Mouse (Mus musculus): ENCODE measurements around the gene H1f0. TPM values are rescaled to one million over a fixed set of nuclear protein-coding genes. Genes with fewer than 3 reads are reported as not detected.
"Not testable (repeated sequence)": the region's sequence is repeated elsewhere in the genome, so short reads cannot be mapped to it uniquely, and the experiment has no call there.

The H1f0 gene
- polyA plus RNA-seq, 1 experiment from 2014 or later, result 340 TPM

DNA sequence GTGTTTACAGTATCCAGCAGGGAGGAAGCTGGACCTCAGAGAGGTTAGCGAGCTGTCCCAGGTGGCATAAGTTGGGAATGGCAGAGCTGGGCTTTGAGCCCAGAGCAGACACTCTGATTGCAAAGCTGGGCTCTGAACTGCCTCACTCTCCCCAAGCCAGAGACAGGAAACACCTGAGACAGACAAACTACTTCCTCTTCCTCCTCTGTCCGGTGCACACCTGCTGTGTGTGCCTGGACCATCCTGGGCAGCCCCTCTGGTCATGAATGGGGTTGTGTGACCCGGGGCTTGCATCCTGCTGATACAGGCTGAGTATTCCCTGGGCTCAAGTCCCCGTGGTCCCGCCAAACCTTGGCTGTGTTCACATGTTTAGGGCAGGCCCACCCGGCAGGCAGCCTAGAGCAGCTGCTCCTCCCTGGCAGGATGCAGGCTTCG lies 27.9 kb upstream of the H1f0 start:
- Histone ChIP-seq H3K4me3 (ENCODE audit: low read depth, low read length) (no peak overlapping the region), H3K4me2 (ENCODE audit: low read depth) (no peak overlapping the region), H3K27ac (ENCODE audit: low read depth, low read length) (no peak overlapping the region), H3K9me3 (ENCODE audit: control insufficient read depth, low read length) (no peaks in the 10 kb centered on the region), H3K9ac (ENCODE audit: low read length) (no peak overlapping the region), H3K4me1 (ENCODE audit: control insufficient read depth, insufficient read depth, low read length) (no peaks in the 10 kb centered on the region), H3K36me3 (ENCODE audit: control insufficient read depth, insufficient read depth, low read length) (peaks cover 18% of the 10 kb centered on the region), H3K27me3 (ENCODE audit: control insufficient read depth, insufficient read depth, low read length) (no peaks in the 10 kb centered on the region)
- WGBS, result 82% methylated on average over 7 of the region's 7 CpGs
- ATAC-seq (ENCODE audit: insufficient read depth, low FRiP score, low TSS enrichment) (no peak), DNase-seq (ENCODE audit: low spot score) (no peak)

DNA sequence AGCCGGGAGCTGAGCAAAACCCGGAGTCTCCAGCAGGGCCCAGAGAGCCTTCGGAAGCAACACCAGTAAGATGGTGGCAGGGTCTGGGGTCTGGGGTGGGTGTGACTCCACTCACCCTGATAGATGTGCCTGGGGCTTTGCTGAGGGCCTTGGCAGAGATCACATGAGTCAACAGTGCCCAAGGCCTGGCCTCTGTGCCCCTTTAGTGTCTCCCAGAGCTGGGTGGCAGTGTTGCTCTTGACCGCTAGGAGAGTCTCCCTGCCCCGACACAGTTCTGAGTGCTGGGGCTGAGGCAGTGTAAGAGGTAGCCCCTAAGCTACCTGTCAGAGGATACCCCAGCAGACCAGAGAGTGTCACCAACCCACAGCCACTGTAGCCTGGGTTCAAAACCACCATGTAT lies 26.7 kb upstream of the H1f0 start:
- no peak overlapping the region for H3K4me2 ChIP-seq (ENCODE audit: low read depth)
- H3K9ac ChIP-seq (ENCODE audit: low read length), result no peak overlapping the region
- H3K36me3 ChIP-seq (ENCODE audit: control insufficient read depth, insufficient read depth, low read length), result peaks cover 17% of the 10 kb centered on the region
- no peak overlapping the region for H3K27ac ChIP-seq (ENCODE audit: low read depth, low read length)
- 94% methylated on average over 5 of the region's 5 CpGs for WGBS
- DNase-seq (ENCODE audit: low spot score) (no peak), ATAC-seq (ENCODE audit: insufficient read depth, low FRiP score, low TSS enrichment) (no peak)
- H3K9me3 ChIP-seq (ENCODE audit: control insufficient read depth, low read length), result no peaks in the 10 kb centered on the region
- no peaks in the 10 kb centered on the region for H3K4me1 ChIP-seq (ENCODE audit: control insufficient read depth, insufficient read depth, low read length)
- H3K4me3 ChIP-seq (ENCODE audit: low read depth, low read length), result no peak overlapping the region
- no peaks in the 10 kb centered on the region for H3K27me3 ChIP-seq (ENCODE audit: control insufficient read depth, insufficient read depth, low read length)

DNA sequence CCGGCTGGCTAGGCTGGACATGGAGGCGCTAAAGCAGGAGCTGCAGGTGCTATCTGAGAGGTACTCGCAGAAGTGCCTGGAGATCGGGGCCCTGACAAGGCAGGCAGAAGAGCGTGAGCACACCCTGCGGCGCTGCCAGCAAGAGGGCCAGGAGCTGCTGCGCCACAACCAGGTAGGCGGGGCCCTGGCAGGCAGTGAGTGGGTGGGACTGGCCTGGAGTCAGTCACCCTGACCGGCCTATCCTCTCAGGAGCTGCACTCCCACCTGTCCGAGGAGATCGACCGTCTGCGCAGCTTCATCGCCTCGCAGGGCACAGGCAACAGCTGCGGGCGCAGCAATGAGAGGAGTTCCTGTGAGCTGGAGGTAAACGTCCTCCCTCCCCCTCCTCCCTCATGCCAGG lies 26.2 kb upstream of the H1f0 start:
- DNase-seq (ENCODE audit: low spot score) (no peak), ATAC-seq (ENCODE audit: insufficient read depth, low FRiP score, low TSS enrichment) (no peak)
- Histone ChIP-seq H3K9me3 (ENCODE audit: control insufficient read depth, low read length) (no peaks in the 10 kb centered on the region), H3K27ac (ENCODE audit: low read depth, low read length) (no peak overlapping the region), H3K27me3 (ENCODE audit: control insufficient read depth, insufficient read depth, low read length) (no peaks in the 10 kb centered on the region), H3K9ac (ENCODE audit: low read length) (no peak overlapping the region), H3K4me1 (ENCODE audit: control insufficient read depth, insufficient read depth, low read length) (no peaks in the 10 kb centered on the region), H3K4me2 (ENCODE audit: low read depth) (no peak overlapping the region), H3K4me3 (ENCODE audit: low read depth, low read length) (no peak overlapping the region), H3K36me3 (ENCODE audit: control insufficient read depth, insufficient read depth, low read length) (peaks cover 19% of the 10 kb centered on the region)
- 55% methylated on average over 19 of the region's 19 CpGs for WGBS

DNA sequence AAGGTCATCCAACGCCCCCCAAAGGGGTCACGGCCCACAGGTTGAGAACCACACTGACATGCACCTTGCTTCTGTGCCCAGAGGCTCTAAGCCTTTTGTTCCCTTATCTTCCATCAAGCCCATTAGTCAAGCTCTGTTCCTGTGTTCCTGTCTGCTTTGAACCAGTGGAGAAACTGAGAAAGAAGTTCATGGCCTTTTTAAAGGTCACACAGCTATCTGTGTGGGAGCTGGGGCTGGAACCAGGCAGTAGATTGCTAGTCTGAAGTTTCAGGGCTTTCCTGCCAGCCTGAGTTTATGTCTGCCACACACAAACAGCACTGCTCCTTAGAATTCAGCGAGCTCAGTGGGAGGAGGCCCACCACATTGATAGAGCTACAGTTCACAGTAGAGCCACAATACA lies 25.2 kb upstream of the H1f0 start:
- Histone ChIP-seq H3K9me3 (ENCODE audit: control insufficient read depth, low read length) (no peaks in the 10 kb centered on the region), H3K4me3 (ENCODE audit: low read depth, low read length) (no peak overlapping the region), H3K36me3 (ENCODE audit: control insufficient read depth, insufficient read depth, low read length) (peaks cover 19% of the 10 kb centered on the region), H3K27me3 (ENCODE audit: control insufficient read depth, insufficient read depth, low read length) (no peaks in the 10 kb centered on the region), H3K4me1 (ENCODE audit: control insufficient read depth, insufficient read depth, low read length) (no peaks in the 10 kb centered on the region), H3K9ac (ENCODE audit: low read length) (no peak overlapping the region), H3K4me2 (ENCODE audit: low read depth) (no peak overlapping the region), H3K27ac (ENCODE audit: low read depth, low read length) (no peak overlapping the region)
- WGBS, result 97% methylated on average over 3 of the region's 3 CpGs
- DNase-seq (ENCODE audit: low spot score) (no peak), ATAC-seq (ENCODE audit: insufficient read depth, low FRiP score, low TSS enrichment) (no peak)

DNA sequence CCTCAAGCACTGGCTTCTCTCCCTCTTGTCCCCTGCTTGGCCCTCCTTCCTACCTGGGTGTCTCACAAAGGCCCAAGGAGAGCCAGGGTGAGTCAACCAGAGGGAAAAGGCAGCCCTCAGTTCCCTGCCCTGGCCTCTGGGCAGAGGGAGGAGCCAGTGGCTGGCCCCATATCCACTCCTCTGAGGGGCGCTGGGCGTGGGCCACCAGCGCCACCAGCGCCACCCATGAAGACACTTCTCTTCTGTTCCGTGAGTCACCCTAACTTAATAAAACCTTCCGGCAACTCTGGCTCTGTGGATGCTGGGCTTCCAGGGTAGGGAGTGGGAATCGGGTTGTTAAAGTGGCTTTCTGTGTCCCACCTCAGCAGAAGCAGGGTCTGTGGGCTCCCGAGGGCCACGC lies 22.7 kb upstream of the H1f0 start:
- no peaks in the 10 kb centered on the region for H3K27me3 ChIP-seq (ENCODE audit: control insufficient read depth, insufficient read depth, low read length)
- no peak overlapping the region for H3K4me2 ChIP-seq (ENCODE audit: low read depth)
- H3K4me3 ChIP-seq (ENCODE audit: low read depth, low read length), result no peak overlapping the region
- DNase-seq (ENCODE audit: low spot score), result no peak
- H3K36me3 ChIP-seq (ENCODE audit: control insufficient read depth, insufficient read depth, low read length), result peaks cover 19% of the 10 kb centered on the region
- no peak overlapping the region for H3K27ac ChIP-seq (ENCODE audit: low read depth, low read length)
- H3K9ac ChIP-seq (ENCODE audit: low read length), result no peak overlapping the region
- H3K4me1 ChIP-seq (ENCODE audit: control insufficient read depth, insufficient read depth, low read length), result no peaks in the 10 kb centered on the region
- WGBS, result 87% methylated on average over 9 of the region's 9 CpGs
- no peaks in the 10 kb centered on the region for H3K9me3 ChIP-seq (ENCODE audit: control insufficient read depth, low read length)
- ATAC-seq (ENCODE audit: insufficient read depth, low FRiP score, low TSS enrichment), result no peak

DNA sequence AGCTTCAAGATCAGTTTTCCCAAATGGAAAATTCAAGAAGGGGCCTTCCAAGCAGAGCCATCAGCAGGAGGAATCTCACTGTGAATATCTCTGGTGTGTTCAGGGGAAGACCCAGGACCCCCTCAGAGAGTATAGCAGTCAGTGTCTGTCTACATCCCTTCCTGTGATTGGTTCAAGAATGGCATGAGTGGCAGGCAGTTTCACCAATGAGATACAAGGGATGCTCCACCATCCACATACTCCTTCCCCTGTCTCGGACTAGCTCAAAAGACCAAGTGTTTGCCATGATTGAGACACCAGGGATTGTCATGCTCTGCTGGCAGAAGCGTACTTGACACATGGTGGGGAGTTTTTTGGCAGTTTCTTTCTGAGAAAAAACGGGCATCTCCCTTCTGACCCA lies 21.6 kb upstream of the H1f0 start:
- ATAC-seq (ENCODE audit: insufficient read depth, low FRiP score, low TSS enrichment), result no peak
- peaks cover 17% of the 10 kb centered on the region for H3K36me3 ChIP-seq (ENCODE audit: control insufficient read depth, insufficient read depth, low read length)
- H3K4me2 ChIP-seq (ENCODE audit: low read depth), result no peak overlapping the region
- no peak overlapping the region for H3K9ac ChIP-seq (ENCODE audit: low read length)
- no peaks in the 10 kb centered on the region for H3K27me3 ChIP-seq (ENCODE audit: control insufficient read depth, insufficient read depth, low read length)
- peaks cover 5% of the 10 kb centered on the region for H3K4me1 ChIP-seq (ENCODE audit: control insufficient read depth, insufficient read depth, low read length)
- H3K9me3 ChIP-seq (ENCODE audit: control insufficient read depth, low read length), result no peaks in the 10 kb centered on the region
- no peak overlapping the region for H3K4me3 ChIP-seq (ENCODE audit: low read depth, low read length)
- WGBS, result 76% methylated on average over 3 of the region's 3 CpGs
- no peak overlapping the region for H3K27ac ChIP-seq (ENCODE audit: low read depth, low read length)
- no peak for DNase-seq (ENCODE audit: low spot score)

DNA sequence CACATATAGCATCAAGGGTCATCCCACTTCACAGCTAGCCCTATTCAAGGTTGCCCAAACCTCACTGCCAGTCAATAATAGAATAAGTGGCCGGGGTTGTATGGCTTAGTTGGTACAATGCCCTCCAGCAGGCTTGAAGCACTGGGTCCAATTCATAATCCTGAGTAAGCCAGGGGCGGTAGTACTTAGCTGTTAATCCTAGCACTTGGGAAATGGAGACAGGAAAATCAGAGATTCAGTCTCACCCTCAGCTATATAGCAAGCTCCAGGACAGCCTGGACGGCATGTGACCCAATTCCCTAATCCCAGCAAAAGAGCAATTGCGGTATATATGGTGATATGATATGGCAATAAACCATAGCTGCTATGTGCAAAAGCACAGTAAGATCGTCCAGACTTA lies 21.2 kb upstream of the H1f0 start:
- H3K4me3 ChIP-seq (ENCODE audit: low read depth, low read length), result no peak overlapping the region
- H3K27me3 ChIP-seq (ENCODE audit: control insufficient read depth, insufficient read depth, low read length), result no peaks in the 10 kb centered on the region
- DNase-seq (ENCODE audit: low spot score) (no peak), ATAC-seq (ENCODE audit: insufficient read depth, low FRiP score, low TSS enrichment) (no peak)
- no peaks in the 10 kb centered on the region for H3K9me3 ChIP-seq (ENCODE audit: control insufficient read depth, low read length)
- H3K4me1 ChIP-seq (ENCODE audit: control insufficient read depth, insufficient read depth, low read length), result peaks cover 8% of the 10 kb centered on the region
- 92% methylated on average over 5 of the region's 5 CpGs for WGBS
- H3K9ac ChIP-seq (ENCODE audit: low read length), result no peak overlapping the region
- no peak overlapping the region for H3K27ac ChIP-seq (ENCODE audit: low read depth, low read length)
- peaks cover 15% of the 10 kb centered on the region for H3K36me3 ChIP-seq (ENCODE audit: control insufficient read depth, insufficient read depth, low read length)
- no peak overlapping the region for H3K4me2 ChIP-seq (ENCODE audit: low read depth)

DNA sequence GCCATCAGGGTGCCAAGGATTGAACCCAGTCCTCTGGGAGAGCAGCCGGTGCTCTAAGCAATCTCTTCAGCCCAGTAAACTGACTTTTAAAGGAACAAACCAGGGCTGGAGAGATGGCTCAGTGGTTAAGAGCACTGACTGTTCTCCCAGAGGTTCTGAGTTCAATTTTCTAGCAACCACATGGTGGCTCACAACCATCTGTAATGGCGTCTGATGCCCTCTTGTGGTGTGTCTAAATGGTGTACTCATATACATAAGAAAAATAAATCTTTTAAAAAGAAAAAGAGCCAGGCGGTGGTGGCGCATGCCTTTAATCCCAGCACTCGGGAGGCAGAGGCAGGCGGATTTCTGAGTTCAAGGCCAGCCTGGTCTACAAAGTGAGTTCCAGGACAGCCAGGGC lies 20.4 kb upstream of the H1f0 start:
- H3K27me3 ChIP-seq (ENCODE audit: control insufficient read depth, insufficient read depth, low read length); H3K9me3 ChIP-seq (ENCODE audit: control insufficient read depth, low read length); H3K4me3 ChIP-seq (ENCODE audit: low read depth, low read length); H3K9ac ChIP-seq (ENCODE audit: low read length); DNase-seq (ENCODE audit: low spot score); H3K4me1 ChIP-seq (ENCODE audit: control insufficient read depth, insufficient read depth, low read length); H3K4me2 ChIP-seq (ENCODE audit: low read depth); H3K27ac ChIP-seq (ENCODE audit: low read depth, low read length); ATAC-seq (ENCODE audit: insufficient read depth, low FRiP score, low TSS enrichment): not testable (repeated sequence)
- WGBS, result 92% methylated on average over 6 of the region's 6 CpGs
- H3K36me3 ChIP-seq (ENCODE audit: control insufficient read depth, insufficient read depth, low read length), result peaks cover 12% of the 10 kb centered on the region

DNA sequence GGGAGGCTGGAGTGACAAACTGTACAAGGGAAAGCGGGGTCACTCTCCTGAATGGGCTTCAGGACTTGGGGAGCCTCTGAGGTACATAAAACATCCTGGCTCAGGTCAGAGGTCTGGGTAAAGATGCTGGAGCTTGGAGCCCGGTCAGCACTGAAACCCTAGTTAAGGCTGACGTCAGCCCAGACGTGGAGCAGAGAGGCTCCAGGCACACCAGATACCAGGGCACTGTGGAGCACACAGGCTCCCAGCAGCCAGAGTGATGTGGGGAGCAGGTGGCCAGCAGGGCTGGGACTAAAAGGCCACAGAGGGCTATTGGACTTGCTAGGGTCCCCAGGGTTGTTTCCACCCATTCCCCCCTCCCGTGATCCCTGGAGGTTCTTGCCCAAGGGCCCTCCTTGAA lies 18.5 kb upstream of the H1f0 start:
- peak overlapping the region; percentile 35; the same call in 1 of the 2 replicates for H3K27ac ChIP-seq (ENCODE audit: low read depth, low read length)
- no peaks in the 10 kb centered on the region for H3K9me3 ChIP-seq (ENCODE audit: control insufficient read depth, low read length)
- H3K36me3 ChIP-seq (ENCODE audit: control insufficient read depth, insufficient read depth, low read length), result peaks cover 9% of the 10 kb centered on the region
- DNase-seq (ENCODE audit: low spot score), result no peak
- H3K4me2 ChIP-seq (ENCODE audit: low read depth), result no peak overlapping the region
- H3K27me3 ChIP-seq (ENCODE audit: control insufficient read depth, insufficient read depth, low read length), result no peaks in the 10 kb centered on the region
- ATAC-seq (ENCODE audit: insufficient read depth, low FRiP score, low TSS enrichment), result no peak
- H3K4me1 ChIP-seq (ENCODE audit: control insufficient read depth, insufficient read depth, low read length), result peaks cover 13% of the 10 kb centered on the region
- 68% methylated on average over 5 of the region's 5 CpGs for WGBS
- H3K9ac ChIP-seq (ENCODE audit: low read length), result no peak overlapping the region
- no peak overlapping the region for H3K4me3 ChIP-seq (ENCODE audit: low read depth, low read length)

All from neural tube, embryonic 11.5 days (tissue).